Mouse (Mus musculus): ENCODE measurements around the gene Hoxa9.

DNA sequence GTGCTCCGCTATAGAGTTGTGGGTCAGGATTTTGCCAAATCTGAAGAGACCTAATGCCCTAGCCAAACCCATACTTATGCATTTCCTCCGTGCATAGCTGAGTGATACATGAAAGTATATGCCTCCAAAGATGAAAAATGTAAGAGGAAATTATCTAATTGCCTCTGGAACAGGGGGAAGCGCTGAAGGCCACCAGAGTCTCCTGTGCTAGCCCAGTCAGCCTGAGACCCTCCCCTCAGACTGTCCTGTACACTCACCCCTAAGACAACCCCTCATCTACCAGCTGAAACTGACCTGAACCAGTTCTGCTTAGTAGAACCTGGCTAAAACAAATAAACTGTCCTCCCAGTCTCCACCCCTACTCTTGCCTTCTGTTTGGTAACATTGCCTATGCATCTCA lies 50.2 kb downstream of the Hoxa9 start:
- TF ChIP-seq CTCF (IDR thresholded peaks at IDR 0.05; ENCODE audit: low read depth) (no peak), EP300 (IDR thresholded peaks at IDR 0.05; ENCODE audit: low read depth) (no peak)
